Mouse (Mus musculus) urinary bladder, postnatal 10 days (tissue): ENCODE results near the gene Ptprd.
"Not testable (repeated sequence)": the region's sequence is repeated elsewhere in the genome, so short reads cannot be mapped to it uniquely, and the experiment has no call there.

ENCODE experiments used
- DNase-seq: peaks from one replicate; pipeline ENCODE4 v3.0.0; 2022; ENCODE audit warnings: low spot score

The Ptprd gene

GRCm38 (mm10) chr4:77889489-77889888 lies 322.3 kb downstream of the Ptprd start:
- no peak for DNase-seq

DNA sequence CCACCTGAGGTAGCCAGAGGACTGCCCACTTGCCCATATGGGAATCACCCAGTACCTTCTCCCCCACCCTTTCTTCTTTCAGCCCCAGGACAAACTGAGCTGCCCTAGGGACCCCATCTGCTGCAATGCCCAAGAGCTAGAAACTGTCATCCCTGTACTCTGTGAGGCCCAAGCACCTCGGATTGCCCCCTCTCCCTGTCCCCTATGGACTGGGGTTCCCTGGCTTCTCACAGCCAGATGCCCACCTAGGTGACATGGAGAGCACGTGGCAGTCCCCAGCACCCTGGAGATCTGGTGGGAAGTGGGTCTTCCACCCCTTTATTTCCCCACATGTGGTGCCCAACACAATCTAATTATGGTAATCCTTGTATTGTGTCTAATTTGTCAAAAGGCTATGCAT lies 331.5 kb downstream of the Ptprd start:
- no peak for DNase-seq

GRCm38 (mm10) chr4:77861269-77861668 lies 350.5 kb downstream of the Ptprd start:
- DNase-seq = no peak

GRCm38 (mm10) chr4:77797391-77797790 lies 414.4 kb downstream of the Ptprd start:
- DNase-seq = not testable (repeated sequence)

DNA sequence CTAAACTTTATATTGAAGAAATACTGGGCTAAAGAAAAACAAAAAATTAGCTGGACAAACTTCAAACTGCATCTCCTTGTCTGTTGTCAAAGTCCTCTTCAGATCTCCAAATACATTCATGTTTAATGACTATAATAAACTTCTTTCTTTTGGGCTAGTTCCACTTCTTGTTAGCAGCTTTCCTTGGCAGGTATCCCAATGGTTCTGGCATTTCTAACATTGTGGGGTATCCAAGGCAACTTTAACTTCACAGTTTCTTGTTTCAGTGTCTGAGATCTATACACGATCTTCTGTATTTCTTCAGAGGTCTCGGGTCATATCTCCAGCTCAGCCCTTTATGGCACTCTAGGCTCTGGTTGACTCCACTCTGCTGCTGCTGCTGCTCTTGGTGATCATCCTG lies 434.5 kb downstream of the Ptprd start:
- no peak for DNase-seq

GRCm38 (mm10) chr4:77763790-77764189 lies 448.0 kb downstream of the Ptprd start:
- DNase-seq = no peak

DNA sequence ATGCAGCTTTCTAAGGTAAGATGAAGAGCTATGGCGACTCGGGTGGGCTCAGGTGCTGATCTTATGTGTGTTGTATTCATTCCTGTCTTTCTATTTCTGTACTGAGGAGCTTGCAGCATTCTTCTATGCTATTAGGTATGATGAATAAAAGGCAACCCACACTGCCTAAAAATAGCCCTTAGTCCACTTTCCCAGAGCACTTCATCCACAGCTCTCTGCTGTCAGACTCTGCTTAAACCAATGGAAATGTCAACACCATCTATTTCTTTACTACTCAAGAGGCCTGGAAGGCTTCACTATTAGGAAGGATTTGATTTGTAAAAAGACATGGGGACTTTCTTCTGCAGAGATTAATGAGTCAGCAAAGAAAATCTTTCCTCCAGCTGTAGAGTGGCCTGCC lies 468.4 kb downstream of the Ptprd start:
- no peak for DNase-seq

DNA sequence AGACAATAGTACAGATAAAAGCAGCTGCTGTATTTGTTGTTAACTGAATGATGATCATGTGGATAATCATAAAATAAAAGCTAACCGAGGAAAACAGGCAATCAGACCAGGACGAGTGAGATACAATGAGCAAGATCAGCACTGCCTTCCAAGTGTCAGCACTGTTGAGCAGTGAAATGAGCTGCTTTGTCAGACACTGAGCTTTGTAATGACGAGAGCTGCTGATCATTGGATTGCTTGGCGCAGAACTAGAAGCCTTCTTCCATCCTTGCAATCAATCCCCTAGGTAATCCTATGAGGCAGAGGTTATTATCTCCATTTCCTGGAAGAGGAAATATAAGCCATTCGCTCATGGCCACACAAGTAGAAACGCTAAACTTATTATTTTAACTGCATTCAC lies 489.9 kb downstream of the Ptprd start:
- DNase-seq = no peak

GRCm38 (mm10) chr4:77717792-77718191 lies 494.0 kb downstream of the Ptprd start:
- no peak for DNase-seq

- DNase-seq = no peak
Measured at GRCm38 (mm10) chr4:77710231-77710630, 501.5 kb downstream of the Ptprd start.

DNA sequence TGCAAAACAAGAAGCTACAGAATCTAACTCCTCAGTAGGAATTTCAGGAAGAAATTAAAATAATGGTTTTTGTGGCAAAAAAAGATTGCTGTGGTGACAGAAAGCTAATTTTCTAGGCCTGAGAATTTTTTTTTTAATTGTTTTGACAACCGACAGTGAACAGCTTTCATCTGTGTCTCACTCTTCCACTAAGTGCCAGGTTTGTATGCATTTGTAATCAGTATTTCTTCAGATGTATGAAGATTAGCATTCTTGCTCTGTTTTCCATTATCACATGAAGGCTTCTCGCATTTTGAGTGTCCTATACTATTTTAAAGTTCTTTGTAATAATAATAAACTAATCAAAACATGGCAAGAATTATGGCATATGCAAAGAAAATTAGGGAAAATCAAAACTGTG lies 513.5 kb downstream of the Ptprd start:
- no peak for DNase-seq

- DNase-seq = no peak
Measured at GRCm38 (mm10) chr4:77675798-77676197, 536.0 kb downstream of the Ptprd start.

GRCm38 (mm10) chr4:77664761-77665160 lies 547.0 kb downstream of the Ptprd start:
- no peak for DNase-seq

DNA sequence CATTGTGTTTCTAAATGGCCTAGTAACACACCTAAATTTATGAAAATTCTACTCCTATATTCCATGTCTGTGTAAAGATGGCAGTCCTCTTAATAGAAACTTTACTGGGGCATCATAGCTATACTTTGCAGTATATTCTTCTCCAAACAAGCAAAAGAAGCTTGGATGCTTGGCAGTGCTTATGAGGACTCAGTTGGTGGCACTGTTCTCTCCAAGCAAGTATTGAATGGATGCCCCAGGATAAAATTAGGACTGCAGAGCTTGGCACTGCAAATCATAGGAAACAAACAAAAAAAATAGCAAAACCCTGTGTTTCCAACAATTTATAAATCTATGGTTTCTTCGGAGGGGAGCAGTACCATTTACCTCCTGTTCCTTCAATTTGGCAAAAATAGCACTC lies 549.5 kb downstream of the Ptprd start:
- DNase-seq = no peak

- DNase-seq = no peak
Measured at GRCm38 (mm10) chr4:77655669-77656068, 556.1 kb downstream of the Ptprd start.

DNA sequence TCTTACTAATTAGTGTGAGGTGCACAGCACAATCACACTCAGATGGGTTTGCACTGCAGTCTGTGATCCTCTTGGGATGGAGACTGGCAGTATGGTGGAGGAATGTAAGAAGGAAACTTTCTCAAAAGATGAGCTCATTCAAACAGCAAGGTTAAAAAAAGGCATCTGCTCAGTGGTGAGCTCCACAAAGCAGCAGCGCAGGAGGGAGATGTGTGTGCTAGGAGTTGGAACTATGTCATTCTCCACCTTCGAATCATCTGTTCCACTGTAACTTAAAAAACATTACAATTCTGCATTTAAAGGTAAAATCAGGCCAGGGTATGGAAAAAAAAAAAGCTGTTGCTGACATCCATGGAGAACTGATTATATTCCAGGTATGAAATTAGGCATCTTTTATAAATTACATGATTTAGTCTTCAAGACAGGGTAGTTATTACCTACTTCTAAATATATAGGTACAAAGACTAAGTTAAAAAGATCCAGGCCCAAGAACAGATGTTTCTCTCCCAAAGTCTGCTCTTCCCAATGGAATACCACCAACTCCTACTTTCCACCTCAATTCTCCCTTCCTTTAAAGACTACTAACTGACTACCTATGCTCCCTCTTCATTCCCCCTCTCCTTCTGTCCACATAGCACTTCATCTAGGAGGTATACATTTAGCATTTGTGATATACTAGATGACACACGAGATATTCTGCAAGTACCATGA lies 562.0 kb downstream of the Ptprd start:
- no peak for DNase-seq

- DNase-seq = no peak
Measured at GRCm38 (mm10) chr4:77648911-77649310, 562.9 kb downstream of the Ptprd start.

- DNase-seq = no peak
Measured at GRCm38 (mm10) chr4:77647451-77648137, 564.2 kb downstream of the Ptprd start.

- no peak for DNase-seq
Measured at GRCm38 (mm10) chr4:77644435-77644834, 567.3 kb downstream of the Ptprd start.

DNA sequence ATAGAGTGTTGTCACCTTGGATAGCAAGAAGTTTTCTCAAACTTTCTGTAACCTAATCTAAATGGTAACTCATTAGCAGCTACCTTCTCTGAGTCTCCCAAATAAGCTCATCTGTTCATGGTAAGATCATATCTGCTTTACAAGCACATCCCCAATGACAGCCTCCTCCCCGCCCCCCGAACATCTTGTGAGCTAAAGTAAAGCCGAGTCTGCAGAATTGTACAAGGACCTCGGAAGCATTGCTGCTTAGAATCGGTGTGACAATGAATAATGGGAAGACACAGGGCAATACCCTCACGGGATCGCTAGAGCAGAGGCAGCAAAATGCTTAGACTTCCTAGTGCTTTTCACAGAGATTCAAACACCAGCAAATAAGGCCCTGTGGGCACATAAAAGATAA lies 571.7 kb downstream of the Ptprd start:
- DNase-seq = no peak

GRCm38 (mm10) chr4:77613129-77613528 lies 598.6 kb downstream of the Ptprd start:
- no peak for DNase-seq

DNA sequence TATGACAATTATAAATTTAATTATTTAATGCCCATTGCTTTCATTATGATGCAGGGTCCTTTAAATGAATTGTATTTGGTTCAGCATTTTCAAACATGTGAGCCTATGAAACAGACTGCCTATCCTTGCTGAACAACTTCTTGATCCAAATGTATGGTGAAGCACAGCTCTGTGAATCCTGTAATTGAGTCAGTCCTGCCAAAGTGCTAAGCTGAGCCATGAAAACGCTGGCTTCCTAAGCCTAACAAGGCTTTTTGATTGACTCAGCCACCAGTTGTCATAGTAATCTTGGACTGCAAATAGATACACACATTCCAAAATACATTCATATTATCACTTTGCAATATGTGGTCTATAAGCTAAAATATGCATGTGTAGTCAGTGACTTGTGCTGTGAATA lies 625.1 kb downstream of the Ptprd start:
- no peak for DNase-seq

- no peak for DNase-seq
Measured at GRCm38 (mm10) chr4:77586222-77586621, 625.5 kb downstream of the Ptprd start.
